Mouse (Mus musculus) liver, postnatal 0 days (tissue): ENCODE measurements at regions not wholly inside any gene's neighbourhood (a gene's known extent, or its start where the extent isn't known, plus 50 kb on each side); places are given as distances from the start of the nearest gene placed in this dataset.

Experiments used
- ATAC-seq: fragments of 200-750 bp; cut with Nextera tagmentation; 2 replicates; pipeline ENCODE4 v1.8.0; 2017; ENCODE audit warnings: mild to moderate bottlenecking, moderate library complexity
- DNase-seq: peaks from one replicate; pipeline ENCODE4 v3.0.0-alpha.2; 2016
- H3K27ac ChIP-seq: fragments of 300-500 bp; sonication (generic); 2 replicates; pipeline ENCODE4 v1.5.1; 2014; ENCODE audit warnings: antibody characterized with exemption, moderate library complexity, mild to moderate bottlenecking, low read depth
- H3K27me3 ChIP-seq: fragments of 300-500 bp; sonication (generic); 2 replicates; pipeline ENCODE4 v1.6.1; 2014; ENCODE audit warnings: low read length, control low read depth, mixed read lengths; ENCODE audit not compliant: insufficient read depth
- H3K36me3 ChIP-seq: fragments of 300-500 bp; sonication (generic); replicated peaks from 2 replicates; pipeline ENCODE4 v1.6.1; 2014; ENCODE audit warnings: mild to moderate bottlenecking, control low read depth, low read length, moderate library complexity, mixed read lengths; ENCODE audit not compliant: insufficient read depth
- H3K4me1 ChIP-seq: fragments of 300-500 bp; sonication (generic); 2 replicates; pipeline ENCODE4 v1.6.1; 2014; ENCODE audit warnings: antibody characterized with exemption, mild to moderate bottlenecking, control low read depth; ENCODE audit not compliant: insufficient read depth
- H3K4me2 ChIP-seq: fragments of 300-500 bp; sonication (generic); 2 replicates; pipeline ENCODE4 v1.6.1; 2014; ENCODE audit warnings: low read depth, mild to moderate bottlenecking, low read length, moderate library complexity, mixed read lengths
- H3K4me3 ChIP-seq: fragments of 300-500 bp; sonication (generic); 2 replicates; pipeline ENCODE4 v1.5.1; 2014; ENCODE audit warnings: low read depth, low read length
- H3K9ac ChIP-seq: fragments of 300-500 bp; sonication (generic); replicated peaks from 2 replicates; pipeline ENCODE4 v1.6.1; 2014; ENCODE audit warnings: mild to moderate bottlenecking, moderate library complexity
- H3K9me3 ChIP-seq: fragments of 300-500 bp; sonication (generic); 2 replicates; pipeline ENCODE4 v1.6.1; 2016; ENCODE audit warnings: mild to moderate bottlenecking, control low read depth, low read length, mixed read lengths
- CTCF ChIP-seq: sonication (generic); IDR thresholded peaks from 2 replicates; pipeline ENCODE4 v1.5.1; 2016; ENCODE audit warnings: antibody characterized with exemption, low read depth
- EP300 ChIP-seq: IDR thresholded peaks from 2 replicates; pipeline ENCODE4 v1.6.1; 2016; ENCODE audit warnings: antibody characterized with exemption, low read depth, mild to moderate bottlenecking
- WGBS: fragments of 180-500 bp; shearing (Covaris S2); extraction: QIAGEN DNeasy Blood & Tissue Kit; methylation state at CpG from one replicate; pipeline ENCODE4 v1.1.7; 2014; ENCODE audit not compliant: insufficient replicate concordance; 5-methylcytosine and 5-hydroxymethylcytosine counted together

- H3K4me2 ChIP-seq: no peak overlapping the region
- no peak overlapping the region for H3K4me3 ChIP-seq
- TF ChIP-seq EP300: no peak
- TF ChIP-seq CTCF: no peak
- 69% methylated on average over 10 of the region's 10 CpGs for WGBS
- no peaks in the 10 kb centered on the region for H3K4me1 ChIP-seq
- H3K9me3 ChIP-seq: no peaks in the 10 kb centered on the region
- H3K27me3 ChIP-seq: no peaks in the 10 kb centered on the region
- no peak for DNase-seq
- no peak overlapping the region for H3K27ac ChIP-seq
- H3K36me3 ChIP-seq: no peaks in the 10 kb centered on the region
- ATAC-seq: no peak
- no peak overlapping the region for H3K9ac ChIP-seq
These were observed 269.7 kb downstream of the Stim2 start for GRCm38 (mm10) chr5:54267905-54268590.

- Histone ChIP-seq H3K27me3 (no peaks in the 10 kb centered on the region), H3K4me2 (no peak overlapping the region), H3K4me3 (no peak overlapping the region), H3K4me1 (no peaks in the 10 kb centered on the region), H3K9ac (no peak overlapping the region), H3K9me3 (no peaks in the 10 kb centered on the region), H3K36me3 (no peaks in the 10 kb centered on the region), H3K27ac (no peak overlapping the region)
- TF ChIP-seq CTCF (no peak), EP300 (no peak)
- DNase-seq (no peak), ATAC-seq (no peak)
- WGBS: 70% methylated on average over 8 of the region's 8 CpGs
These were observed 281.1 kb downstream of the Stim2 start for GRCm38 (mm10) chr5:54279357-54279756.

GRCm38 (mm10) chr5:54280670-54281069, 282.4 kb downstream of the Stim2 start:
- ATAC-seq (no peak), DNase-seq (no peak)
- no peak overlapping the region for H3K4me2 ChIP-seq
- H3K27me3 ChIP-seq: no peaks in the 10 kb centered on the region
- 40% methylated on average over 4 of the region's 4 CpGs for WGBS
- no peaks in the 10 kb centered on the region for H3K36me3 ChIP-seq
- no peak overlapping the region for H3K27ac ChIP-seq
- no peaks in the 10 kb centered on the region for H3K4me1 ChIP-seq
- no peak overlapping the region for H3K9ac ChIP-seq
- 0 out of 2 replicates have a peak, but pooled peaks have one; percentile 12 for TF ChIP-seq CTCF
- TF ChIP-seq EP300: no peak
- no peak overlapping the region for H3K4me3 ChIP-seq
- no peaks in the 10 kb centered on the region for H3K9me3 ChIP-seq

- TF ChIP-seq CTCF (no peak), EP300 (no peak)
These were observed 282.8 kb downstream of the Stim2 start for GRCm38 (mm10) chr5:54281121-54281520.

GRCm38 (mm10) chr5:54290372-54291080, 292.2 kb downstream of the Stim2 start:
- no peak overlapping the region for H3K27ac ChIP-seq
- no peak for DNase-seq
- no peak overlapping the region for H3K4me2 ChIP-seq
- TF ChIP-seq CTCF: no peak
- TF ChIP-seq EP300: no peak
- no peaks in the 10 kb centered on the region for H3K9me3 ChIP-seq
- H3K4me3 ChIP-seq: no peak overlapping the region
- H3K9ac ChIP-seq: no peak overlapping the region
- 49% methylated on average over 12 of the region's 12 CpGs for WGBS
- no peak for ATAC-seq
- H3K36me3 ChIP-seq: no peaks in the 10 kb centered on the region
- H3K4me1 ChIP-seq: no peaks in the 10 kb centered on the region
- no peaks in the 10 kb centered on the region for H3K27me3 ChIP-seq

More at GRCm38 (mm10) chr5:54281121-54281520, 282.8 kb downstream of the Stim2 start:
- no peaks in the 10 kb centered on the region for H3K9me3 ChIP-seq
- no peaks in the 10 kb centered on the region for H3K4me1 ChIP-seq
- no peaks in the 10 kb centered on the region for H3K36me3 ChIP-seq
- no peak overlapping the region for H3K27ac ChIP-seq
- 54% methylated on average over 4 of the region's 4 CpGs for WGBS
- H3K4me3 ChIP-seq: no peak overlapping the region
- no peak for ATAC-seq
- no peak overlapping the region for H3K9ac ChIP-seq
- no peak overlapping the region for H3K4me2 ChIP-seq
- no peaks in the 10 kb centered on the region for H3K27me3 ChIP-seq
- DNase-seq: no peak

GRCm38 (mm10) chr5:54291940-54292339, 293.6 kb downstream of the Stim2 start:
- no peaks in the 10 kb centered on the region for H3K4me1 ChIP-seq
- no peaks in the 10 kb centered on the region for H3K9me3 ChIP-seq
- no peak for TF ChIP-seq EP300
- TF ChIP-seq CTCF: no peak
- 59% methylated on average over 5 of the region's 5 CpGs for WGBS
- no peak overlapping the region for H3K9ac ChIP-seq
- H3K4me3 ChIP-seq: no peak overlapping the region
- no peak overlapping the region for H3K4me2 ChIP-seq
- no peak overlapping the region for H3K27ac ChIP-seq
- no peak for DNase-seq
- H3K36me3 ChIP-seq: no peaks in the 10 kb centered on the region
- ATAC-seq: no peak
- no peaks in the 10 kb centered on the region for H3K27me3 ChIP-seq
